27 mouse cellular contexts compared by ENCODE assay signal in the genomic region with DNA sequence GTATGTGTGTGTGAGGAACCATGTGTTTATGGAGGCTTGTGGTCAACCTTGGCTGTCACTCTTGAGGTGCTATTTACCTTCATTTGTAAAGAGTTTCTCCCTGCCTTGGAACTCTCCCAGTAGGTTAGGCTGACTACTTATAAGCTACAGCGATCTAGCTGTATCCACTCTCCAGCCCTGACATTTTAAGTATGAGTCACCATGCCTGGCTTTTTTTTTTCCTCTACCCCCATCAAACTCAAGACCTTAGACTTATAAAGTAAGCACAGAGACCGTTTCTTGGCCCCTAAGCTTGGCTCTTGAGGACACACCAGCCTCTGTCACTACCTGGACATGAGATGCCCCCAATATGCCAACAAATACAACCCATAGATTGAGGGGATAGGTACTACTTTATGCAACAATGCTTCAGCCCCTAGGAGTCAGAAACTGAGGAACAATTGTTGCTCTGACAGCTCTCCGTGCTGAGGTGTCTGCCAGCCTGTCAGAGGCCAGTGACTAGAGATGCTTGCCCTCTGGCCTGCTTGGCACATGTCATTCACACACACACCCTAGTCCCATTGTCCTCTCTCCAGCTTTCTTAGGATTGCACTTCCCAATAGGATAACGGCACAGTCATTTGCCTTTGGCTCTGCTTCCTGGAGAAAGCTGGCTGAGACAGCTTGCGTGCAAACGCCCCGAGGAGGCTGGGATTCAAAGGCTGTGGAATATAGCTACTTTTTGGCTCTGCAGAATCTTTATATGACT.
A peak's percentile ranks its signal among the peaks of the same experiment; 100 is the strongest.
DNase-seq lines count a peak whose midpoint lies in the region; ATAC-seq and TF ChIP-seq lines count a peak whose summit lies in the region.
"Had no signal": no experiment of that assay in that cellular context is flagged by ENCODE, and none has a peak within 500 bp of the region (broad histone marks: within the 10 kb centered on the region; RNA-seq: fewer than 3 reads in every experiment).

No protein-coding gene starts in this region.

- H3K27me3 ChIP-seq in lung, postnatal 0 days (replicated peaks; ENCODE audit: insufficient read depth, low read length), result no peaks in the 10 kb centered on the region
- H3K27me3 ChIP-seq: midbrain, embryonic 15.5 days had no signal

- peak; percentile 61 to 89 for DNase-seq in adrenal gland, adult (ENCODE audit: inconsistent age in 2 of 2, low spot score in 1 of 2)
- DNase-seq in adrenal gland, postnatal 4 days (ENCODE audit: low spot score in 2 of 2), result no peak
- DNase-seq in frontal cortex, postnatal 36 days (ENCODE audit: low spot score in 2 of 2), result no peak
- no peak for DNase-seq in lung, postnatal 0 days (ENCODE audit: low spot score)
- DNase-seq in lung, postnatal 25 days (ENCODE audit: low spot score), result no peak
- DNase-seq in adrenal gland, postnatal 36 days, result peak; percentile 19 to 33
- no peak for DNase-seq in gastrocnemius, adult 8-10 months (ENCODE audit: low spot score in 2 of 2)
- DNase-seq: cerebellum, adult 18-20 months; gastrocnemius, postnatal 14 days; kidney, adult 11 months; kidney, postnatal 36 days; layer of hippocampus, postnatal 36 days; liver, postnatal 0 days; lung, postnatal 36 days; retina, postnatal 1 day; right cerebral cortex, postnatal 4 days; thymus, adult 18-20 months; thymus, postnatal 36 days had no signal

- WGBS in lung, postnatal 0 days, result 42% methylated on average over 7 of the region's 7 CpGs

- TF ChIP-seq CTCF in lung, postnatal 0 days (IDR thresholded peaks at IDR 0.05), result no peak

- no peaks in the 10 kb centered on the region for H3K4me1 ChIP-seq in lung, postnatal 0 days (ENCODE audit: insufficient read depth, low read depth, low read length)
- H3K4me1 ChIP-seq: megakaryocyte, embryonic 14.5 days; midbrain, embryonic 15.5 days had no signal

- H3K9ac ChIP-seq in lung, postnatal 0 days (replicated peaks; ENCODE audit: low read depth), result no peak overlapping the region
- H3K9ac ChIP-seq: hindbrain, embryonic 13.5 days; kidney, embryonic 15.5 days; limb, embryonic 12.5 days; liver, postnatal 0 days; midbrain, embryonic 15.5 days; neural tube, embryonic 13.5 days had no signal

- H3K4me2 ChIP-seq in lung, postnatal 0 days (replicated peaks; ENCODE audit: low read depth, low read length), result no peak overlapping the region
- H3K4me2 ChIP-seq: hindbrain, embryonic 13.5 days; kidney, embryonic 15.5 days; limb, embryonic 12.5 days; liver, embryonic 11.5 days; midbrain, embryonic 15.5 days; neural tube, embryonic 13.5 days had no signal

- H3K27ac ChIP-seq in lung, postnatal 0 days (ENCODE audit: low read length), result no peak overlapping the region
- H3K27ac ChIP-seq: heart, adult 2 months; hindbrain, embryonic 13.5 days; kidney, embryonic 15.5 days; limb, embryonic 12.5 days; midbrain, embryonic 15.5 days; neural tube, embryonic 13.5 days had no signal

- peak; percentile 69 for ATAC-seq in frontal cortex, adult (ENCODE audit: low TSS enrichment)
- peak; percentile 15; the same call in 1 of the 2 replicates for ATAC-seq in lung, postnatal 0 days
- ATAC-seq: liver, postnatal 0 days; midbrain, embryonic 15.5 days had no signal

- H3K36me3 ChIP-seq in lung, postnatal 0 days (ENCODE audit: insufficient read depth, low read length), result no peaks in the 10 kb centered on the region
- H3K36me3 ChIP-seq: hindbrain, embryonic 13.5 days; kidney, embryonic 15.5 days; limb, embryonic 12.5 days; midbrain, embryonic 15.5 days; neural tube, embryonic 13.5 days had no signal

- no peak overlapping the region for H3K4me3 ChIP-seq in lung, postnatal 0 days (ENCODE audit: low read depth, low read length)
- H3K4me3 ChIP-seq: heart, adult 2 months; hindbrain, embryonic 13.5 days; kidney, embryonic 15.5 days; limb, embryonic 12.5 days; megakaryocyte, embryonic 14.5 days; midbrain, embryonic 15.5 days; neural tube, embryonic 13.5 days had no signal

- no peak for TF ChIP-seq EP300 in lung, postnatal 0 days (IDR thresholded peaks at IDR 0.05)

- no peaks in the 10 kb centered on the region for H3K9me3 ChIP-seq in lung, postnatal 0 days (ENCODE audit: low read length)
- H3K9me3 ChIP-seq: hindbrain, embryonic 13.5 days; kidney, embryonic 15.5 days; midbrain, embryonic 15.5 days; neural tube, embryonic 13.5 days had no signal

Comparison
In these comparisons a context has a peak if more than half of its experiments do, and no peak if none do; other contexts are left out.
1. DNase-seq: peak in adrenal gland, adult (2 of 2) and adrenal gland, postnatal 36 days (2 of 2); none in adrenal gland, postnatal 4 days (0 of 2), frontal cortex, postnatal 36 days (0 of 2), lung, postnatal 0 days (single experiment), lung, postnatal 25 days (single experiment) and gastrocnemius, adult 8-10 months (0 of 2).